Mouse (Mus musculus) bone marrow macrophage, adult 2 months (primary cell): ENCODE results near the gene Gm20388.

ENCODE experiments used
- CTCF ChIP-seq: IDR thresholded peaks from 2 replicates; pipeline ENCODE4 v1.5.1; 2012; ENCODE audit warnings: low read depth, mild to moderate bottlenecking, low read length, moderate library complexity
- POLR2A ChIP-seq: IDR thresholded peaks from 2 replicates; pipeline ENCODE4 v1.6.1; 2012; ENCODE audit warnings: mild to moderate bottlenecking, low read depth, low read length, borderline replicate concordance

DNA sequence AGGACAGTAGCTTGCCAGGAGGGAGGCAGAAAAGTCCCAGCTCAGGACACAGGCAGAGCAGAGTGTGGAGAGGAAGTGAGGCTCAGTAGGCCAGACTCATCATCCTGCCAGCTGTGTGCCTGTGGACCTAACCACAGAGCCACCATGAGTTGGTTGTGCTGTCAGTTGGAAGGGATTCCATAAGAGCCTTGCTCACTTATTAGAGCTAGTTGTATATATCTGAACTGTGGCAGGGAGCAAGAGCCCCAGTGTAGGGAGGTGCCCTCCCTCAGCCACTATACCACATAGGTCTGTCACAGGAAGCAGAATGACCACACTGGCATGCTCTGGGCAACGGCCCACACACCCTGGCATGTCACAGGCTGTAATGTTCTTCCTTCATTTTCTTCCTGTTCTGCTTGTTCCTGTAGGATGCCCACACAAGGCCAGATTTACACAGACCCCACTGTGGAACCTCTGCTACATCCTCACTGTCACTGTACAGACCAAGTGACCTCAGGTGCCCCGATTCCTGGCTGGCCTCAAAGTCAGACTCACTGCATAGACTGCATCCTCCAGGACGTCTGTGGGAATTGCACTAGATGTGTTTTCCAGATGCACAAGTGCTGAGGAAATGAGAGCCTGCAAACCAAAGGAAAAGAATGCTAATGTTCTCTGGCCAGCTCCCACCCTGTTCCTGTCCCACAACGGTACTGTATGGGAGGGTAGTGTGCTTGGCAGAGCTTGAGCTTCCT is 4155.9 kb downstream of the Gm20388 start:
- TF ChIP-seq CTCF (no peak), POLR2A (no peak)
